Mouse (Mus musculus) E14TG2a.4 (cell line): ENCODE data around the gene Rffl.

Experiments
- H3K27me3 ChIP-seq: 2 replicates; pipeline ENCODE4 v1.6.1; 2014; ENCODE audit warnings: low read length, control low read depth; ENCODE audit not compliant: insufficient read depth
- H3K36me3 ChIP-seq: 2 replicates; pipeline ENCODE4 v1.6.1; 2014; ENCODE audit warnings: low read length, control low read depth; ENCODE audit not compliant: insufficient read depth
- H3K4me1 ChIP-seq: replicated peaks from 2 replicates; pipeline ENCODE4 v1.6.1; 2014; ENCODE audit warnings: low read depth, low read length, control low read depth
- H3K4me3 ChIP-seq: replicated peaks from 2 replicates; pipeline ENCODE4 v1.5.1; 2014; ENCODE audit warnings: mild to moderate bottlenecking, low read length
- H3K9me3 ChIP-seq: 2 replicates; pipeline ENCODE4 v1.6.1; 2014; ENCODE audit warnings: low read length, control low read depth
- CTCF ChIP-seq: conservative IDR thresholded peaks from 2 replicates; pipeline ENCODE4 v1.5.1; 2014; ENCODE audit warnings: low read length
- NANOG ChIP-seq: IDR thresholded peaks from 2 replicates; pipeline ENCODE4 v1.6.1; 2014; ENCODE audit warnings: borderline replicate concordance, low read length, mixed read lengths
- POU5F1 ChIP-seq: IDR thresholded peaks from 2 replicates; pipeline ENCODE4 v1.6.1; 2014; ENCODE audit warnings: low read length, borderline replicate concordance

Rffl gene

GRCm38 (mm10) chr11:82883180-82883579 lies 12.2 kb upstream of the Rffl start:
- Histone ChIP-seq H3K9me3 (no peaks in the 10 kb centered on the region), H3K4me3 (peak overlapping the region; percentile 37), H3K4me1 (peaks cover 56% of the 10 kb centered on the region), H3K27me3 (no peaks in the 10 kb centered on the region), H3K36me3 (peaks cover 30% of the 10 kb centered on the region)
- TF ChIP-seq NANOG = no peak
- no peak for TF ChIP-seq CTCF
- TF ChIP-seq POU5F1 = no peak

GRCm38 (mm10) chr11:82877726-82878344 lies 6.8 kb upstream of the Rffl start:
- Histone ChIP-seq H3K27me3 (no peaks in the 10 kb centered on the region), H3K9me3 (no peaks in the 10 kb centered on the region), H3K36me3 (peaks cover 25% of the 10 kb centered on the region), H3K4me3 (no peak overlapping the region), H3K4me1 (peaks cover 31% of the 10 kb centered on the region)
- TF ChIP-seq CTCF (no peak), POU5F1 (no peak), NANOG (no peak)

- H3K4me3 ChIP-seq = peak overlapping the region; percentile 72
Observed at GRCm38 (mm10) chr11:82875631-82876030, 4.6 kb upstream of the Rffl start.

GRCm38 (mm10) chr11:82874924-82875323 lies 3.9 kb upstream of the Rffl start:
- TF ChIP-seq CTCF (no peak), POU5F1 (no peak), NANOG (no peak)
- H3K36me3 ChIP-seq = peaks cover 10% of the 10 kb centered on the region
- H3K4me1 ChIP-seq = peaks cover 37% of the 10 kb centered on the region
- no peaks in the 10 kb centered on the region for H3K9me3 ChIP-seq
- H3K27me3 ChIP-seq = no peaks in the 10 kb centered on the region
- H3K4me3 ChIP-seq = no peak overlapping the region

More at GRCm38 (mm10) chr11:82875631-82876030, 4.6 kb upstream of the Rffl start:
- peaks cover 10% of the 10 kb centered on the region for H3K36me3 ChIP-seq
- H3K9me3 ChIP-seq = no peaks in the 10 kb centered on the region
- no peaks in the 10 kb centered on the region for H3K27me3 ChIP-seq
- TF ChIP-seq CTCF (no peak), POU5F1 (no peak), NANOG (no peak)
- peaks cover 33% of the 10 kb centered on the region for H3K4me1 ChIP-seq

GRCm38 (mm10) chr11:82870173-82871030 lies 608 bp downstream of the Rffl start:
- H3K4me1 ChIP-seq = peaks cover 45% of the 10 kb centered on the region
- no peaks in the 10 kb centered on the region for H3K9me3 ChIP-seq
- H3K27me3 ChIP-seq = peaks cover 6% of the 10 kb centered on the region; the same call in 1 of the 2 replicates
- no peaks in the 10 kb centered on the region for H3K36me3 ChIP-seq
- peak overlapping the region; percentile 98 for H3K4me3 ChIP-seq
- TF ChIP-seq POU5F1 (no peak), NANOG (no peak), CTCF (no peak)

- H3K9me3 ChIP-seq = no peaks in the 10 kb centered on the region
- TF ChIP-seq NANOG = no peak
- no peak for TF ChIP-seq CTCF
- TF ChIP-seq POU5F1 = no peak
- H3K27me3 ChIP-seq = peaks cover 6% of the 10 kb centered on the region; the same call in 1 of the 2 replicates
- peak overlapping the region; percentile 98 for H3K4me3 ChIP-seq
- H3K4me1 ChIP-seq = peaks cover 38% of the 10 kb centered on the region
- H3K36me3 ChIP-seq = no peaks in the 10 kb centered on the region
Observed at GRCm38 (mm10) chr11:82869506-82870172, 1.4 kb downstream of the Rffl start.

GRCm38 (mm10) chr11:82867956-82868355 lies 3.1 kb downstream of the Rffl start:
- H3K9me3 ChIP-seq = no peaks in the 10 kb centered on the region
- no peaks in the 10 kb centered on the region for H3K36me3 ChIP-seq
- H3K4me3 ChIP-seq = no peak overlapping the region
- peaks cover 38% of the 10 kb centered on the region for H3K4me1 ChIP-seq
- H3K27me3 ChIP-seq = peaks cover 6% of the 10 kb centered on the region; the same call in 1 of the 2 replicates
- TF ChIP-seq POU5F1 (no peak), NANOG (no peak), CTCF (no peak)

- no peak for TF ChIP-seq CTCF
- no peak for TF ChIP-seq POU5F1
- TF ChIP-seq NANOG = peak; percentile 90
- H3K27me3 ChIP-seq = peaks cover 6% of the 10 kb centered on the region; the same call in 1 of the 2 replicates
- peaks cover 31% of the 10 kb centered on the region for H3K4me1 ChIP-seq
- no peaks in the 10 kb centered on the region for H3K9me3 ChIP-seq
- H3K36me3 ChIP-seq = no peaks in the 10 kb centered on the region
- H3K4me3 ChIP-seq = no peak overlapping the region
Observed at GRCm38 (mm10) chr11:82866850-82867564, 4.0 kb downstream of the Rffl start.
